Mouse (Mus musculus): ENCODE results near the gene Pmm1. TPM values are rescaled to one million over a fixed set of nuclear protein-coding genes. Genes with fewer than 3 reads are reported as not detected.
A peak's percentile ranks its signal among the peaks of the same experiment; 100 is the strongest.
"Not testable (repeated sequence)": the region's sequence is repeated elsewhere in the genome, so short reads cannot be mapped to it uniquely, and the experiment has no call there.

The Pmm1 gene
- polyA plus RNA-seq, 1 experiment from 2014 or later, result 24.7 TPM

DNA sequence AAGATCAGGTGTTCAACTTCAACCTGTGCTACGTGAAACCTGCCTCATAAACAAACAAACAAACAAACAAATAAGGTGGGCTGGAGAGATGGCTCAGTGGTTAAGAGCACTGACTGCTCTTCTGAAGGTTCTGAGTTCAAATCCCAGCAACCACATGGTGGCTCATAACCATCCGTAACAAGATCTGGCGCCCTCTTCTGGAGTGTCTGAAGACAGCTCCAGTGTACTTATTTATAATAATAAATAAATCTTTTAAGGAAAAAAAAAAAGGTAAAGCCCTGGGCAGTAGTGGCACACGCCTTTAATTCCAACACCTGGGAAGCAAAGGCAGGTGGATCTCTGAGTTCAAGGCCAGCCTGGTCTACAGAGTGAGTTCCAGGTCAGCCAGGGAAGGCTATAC, 52.0 kb downstream of the Pmm1 start:
- H3K4me2 ChIP-seq; DNase-seq; H3K9ac ChIP-seq; H3K9me3 ChIP-seq (replicated peaks); ATAC-seq (ENCODE audit: low read depth); H3K27me3 ChIP-seq; H3K4me1 ChIP-seq (replicated peaks); H3K27ac ChIP-seq; H3K4me3 ChIP-seq (replicated peaks): not testable (repeated sequence)
- WGBS (ENCODE audit: insufficient replicate concordance), result 72% methylated on average over 4 of the region's 4 CpGs
- H3K36me3 ChIP-seq, result peaks cover 92% of the 10 kb centered on the region

DNA sequence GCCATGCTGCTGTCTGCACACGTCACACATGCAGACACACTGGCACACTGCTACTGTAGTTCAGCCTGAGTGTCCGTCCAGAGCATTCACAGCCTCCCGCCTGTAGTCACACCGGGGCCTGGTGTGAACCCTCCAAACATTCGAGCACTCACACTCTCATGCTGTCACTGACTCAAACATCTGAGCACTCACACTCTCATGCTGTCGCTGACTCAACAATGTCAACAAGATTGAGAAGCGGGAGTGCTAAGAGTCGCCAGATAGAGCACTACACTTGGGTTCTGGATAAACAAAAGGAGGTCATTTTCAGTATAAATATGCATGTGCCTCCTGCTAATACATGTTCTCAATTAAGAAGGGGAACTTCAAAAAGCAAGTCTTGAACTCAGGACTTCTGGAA, 52.8 kb downstream of the Pmm1 start:
- no peak for DNase-seq
- Histone ChIP-seq H3K9ac (no peak overlapping the region), H3K4me2 (no peak overlapping the region), H3K36me3 (peaks cover 92% of the 10 kb centered on the region), H3K27me3 (no peaks in the 10 kb centered on the region), H3K27ac (no peak overlapping the region), H3K4me1 (replicated peaks) (0 out of 2 replicates have a peak, but pooled peaks cover 5% of the 10 kb centered on the region), H3K9me3 (replicated peaks) (no peaks in the 10 kb centered on the region), H3K4me3 (replicated peaks) (no peak overlapping the region)
- 87% methylated on average over 8 of the region's 8 CpGs for WGBS (ENCODE audit: insufficient replicate concordance)
- no peak for ATAC-seq (ENCODE audit: low read depth)

DNA sequence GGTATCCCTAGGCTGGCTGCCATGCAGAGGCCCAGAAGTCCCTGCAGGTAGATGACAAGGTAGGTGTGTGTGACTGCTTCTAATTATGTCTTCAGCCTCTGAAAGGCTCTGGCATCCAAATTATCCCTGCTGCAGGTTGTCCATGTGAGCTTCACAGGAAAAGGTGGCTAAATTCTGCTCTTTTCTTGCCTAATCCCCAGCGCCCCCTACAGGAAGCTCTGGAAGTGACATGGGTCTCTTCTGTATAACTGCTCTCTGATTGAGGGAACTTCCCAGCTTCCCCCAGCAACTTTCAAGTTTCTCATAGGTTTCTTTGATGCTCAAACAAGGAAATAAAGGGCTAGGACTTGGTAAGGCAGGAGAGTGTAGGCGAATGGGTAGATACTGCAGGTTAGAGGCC, 55.8 kb downstream of the Pmm1 start:
- peak; percentile 56 for DNase-seq
- 22% methylated on average over 2 of the region's 2 CpGs for WGBS (ENCODE audit: insufficient replicate concordance)
- Histone ChIP-seq H3K4me2 (no peak overlapping the region), H3K4me1 (replicated peaks) (no peaks in the 10 kb centered on the region), H3K36me3 (peaks cover 92% of the 10 kb centered on the region), H3K9me3 (replicated peaks) (no peaks in the 10 kb centered on the region), H3K9ac (no peak overlapping the region), H3K27ac (no peak overlapping the region), H3K27me3 (no peaks in the 10 kb centered on the region), H3K4me3 (replicated peaks) (no peak overlapping the region)
- ATAC-seq (ENCODE audit: low read depth), result peak; percentile 14; the same call in 1 of the 2 replicates

Other genes starting within 250 kb of the Pmm1 start
- 5.3 and 6.0 TPM in 2 replicates for gene Zc3h7b, start 215.9 kb downstream of the Pmm1 start, polyA plus RNA-seq (2015; fragmentation: Nextera tagmentation; extraction: Ambion mirVana)
- gene Rangap1, start 215.4 kb downstream of the Pmm1 start, polyA plus RNA-seq (2015; fragmentation: Nextera tagmentation; extraction: Ambion mirVana), result 90.9 and 100 TPM in 2 replicates
- gene Tef, start 158.5 kb downstream of the Pmm1 start, polyA plus RNA-seq (2015; fragmentation: Nextera tagmentation; extraction: Ambion mirVana), result 4.5 and 5.9 TPM in 2 replicates
- 9.0 and 11.9 TPM in 2 replicates for gene Tob2, start 102.1 kb downstream of the Pmm1 start, polyA plus RNA-seq (2015; fragmentation: Nextera tagmentation; extraction: Ambion mirVana)
- gene Phf5a, start 89.0 kb downstream of the Pmm1 start, polyA plus RNA-seq (2015; fragmentation: Nextera tagmentation; extraction: Ambion mirVana), result 132 and 139 TPM in 2 replicates
- gene Aco2, start 88.6 kb downstream of the Pmm1 start, polyA plus RNA-seq (2015; fragmentation: Nextera tagmentation; extraction: Ambion mirVana), result 105 and 122 TPM in 2 replicates
- 77.5 and 82.6 TPM in 2 replicates for gene Polr3h, start 34.7 kb downstream of the Pmm1 start, polyA plus RNA-seq (2015; fragmentation: Nextera tagmentation; extraction: Ambion mirVana)
- 1.0 and 1.1 TPM in 2 replicates for gene Csdc2, start 24.2 kb downstream of the Pmm1 start, polyA plus RNA-seq (2015; fragmentation: Nextera tagmentation; extraction: Ambion mirVana)
- gene 1700029P11Rik, start 19.6 kb upstream of the Pmm1 start, polyA plus RNA-seq (2015; fragmentation: Nextera tagmentation; extraction: Ambion mirVana), result not detected in 2 replicates
- 77.5 and 87.7 TPM in 2 replicates for gene Xrcc6, start 26.9 kb upstream of the Pmm1 start, polyA plus RNA-seq (2015; fragmentation: Nextera tagmentation; extraction: Ambion mirVana)
- 12.8 and 13.7 TPM in 2 replicates for gene Desi1, start 72.9 kb upstream of the Pmm1 start, polyA plus RNA-seq (2015; fragmentation: Nextera tagmentation; extraction: Ambion mirVana)
- 224 and 231 TPM in 2 replicates for gene Snu13, start 86.7 kb upstream of the Pmm1 start, polyA plus RNA-seq (2015; fragmentation: Nextera tagmentation; extraction: Ambion mirVana)
- gene 4930407I10Rik, start 98.2 kb upstream of the Pmm1 start, polyA plus RNA-seq (2015; fragmentation: Nextera tagmentation; extraction: Ambion mirVana), result not detected in 2 replicates
- gene Mei1, start 109.1 kb upstream of the Pmm1 start, polyA plus RNA-seq (2015; fragmentation: Nextera tagmentation; extraction: Ambion mirVana), result not detected in 2 replicates
- gene Ccdc134, start 167.0 kb upstream of the Pmm1 start, polyA plus RNA-seq (2015; fragmentation: Nextera tagmentation; extraction: Ambion mirVana), result 8.2 and 9.9 TPM in 2 replicates
- 64.2 and 70.2 TPM in 2 replicates for gene Srebf2, start 186.3 kb upstream of the Pmm1 start, polyA plus RNA-seq (2015; fragmentation: Nextera tagmentation; extraction: Ambion mirVana)

All from liver, embryonic 13.5 days (tissue).